Comparison of ENCODE assay signal across 22 mouse cellular contexts in the genomic region with DNA sequence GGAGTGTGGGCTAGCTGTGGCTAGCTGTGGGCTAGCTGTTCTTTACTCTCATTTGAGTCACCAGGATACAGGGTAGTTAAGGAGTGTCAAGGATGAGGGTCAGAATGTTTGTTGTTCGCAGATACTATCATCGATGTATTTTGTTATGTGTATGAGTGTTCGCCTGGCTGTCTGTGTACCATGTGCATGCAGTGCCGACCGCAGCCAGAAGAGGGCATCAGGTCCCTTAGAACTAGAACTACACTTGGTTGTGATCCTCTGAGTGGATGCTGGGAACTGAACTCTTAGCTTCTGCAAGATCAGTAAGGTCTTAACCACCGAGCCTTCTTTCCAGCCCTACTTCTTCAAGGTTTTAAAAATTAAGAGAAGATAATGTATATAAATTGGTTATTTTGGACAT. TPM values are rescaled to one million over a fixed set of nuclear protein-coding genes. Genes with fewer than 3 reads are reported as not detected.
DNase-seq lines count a peak whose midpoint lies in the region; ATAC-seq and TF ChIP-seq lines count a peak whose summit lies in the region.
"Had no signal": no experiment of that assay in that cellular context is flagged by ENCODE, and none has a peak within 500 bp of the region (broad histone marks: within the 10 kb centered on the region; RNA-seq: fewer than 3 reads in every experiment).

No protein-coding gene starts in this region.

- no peaks in the 10 kb centered on the region for H3K4me1 ChIP-seq in kidney, postnatal 0 days (replicated peaks; ENCODE audit: insufficient read depth, low read length)
- no peaks in the 10 kb centered on the region for H3K4me1 ChIP-seq in kidney, embryonic 15.5 days
- no peaks in the 10 kb centered on the region for H3K4me1 ChIP-seq in lung, postnatal 0 days (ENCODE audit: insufficient read depth, low read depth, low read length)
- H3K4me1 ChIP-seq in bone marrow, adult 2 months (ENCODE audit: control insufficient read depth, insufficient read depth, low read length) = no peaks in the 10 kb centered on the region
- H3K4me1 ChIP-seq: neural tube, embryonic 12.5 days had no signal

- no peak overlapping the region for H3K27ac ChIP-seq in kidney, postnatal 0 days
- no peak overlapping the region for H3K27ac ChIP-seq in kidney, embryonic 15.5 days
- no peak overlapping the region for H3K27ac ChIP-seq in lung, postnatal 0 days (ENCODE audit: low read length)
- H3K27ac ChIP-seq in bone marrow, adult 2 months (ENCODE audit: control insufficient read depth, insufficient read depth, low read depth, low read length, poor library complexity) = no peak overlapping the region
- H3K27ac ChIP-seq: embryonic facial prominence, embryonic 15.5 days; hindbrain, embryonic 15.5 days; neural tube, embryonic 12.5 days had no signal

- no peak overlapping the region for H3K4me3 ChIP-seq in kidney, postnatal 0 days (replicated peaks; ENCODE audit: low read depth, low read length)
- H3K4me3 ChIP-seq in kidney, embryonic 15.5 days (replicated peaks) = no peak overlapping the region
- H3K4me3 ChIP-seq in lung, postnatal 0 days (ENCODE audit: low read depth, low read length) = no peak overlapping the region
- H3K4me3 ChIP-seq in bone marrow, adult 2 months (replicated peaks; ENCODE audit: control insufficient read depth, low read depth, low read length) = no peak overlapping the region
- H3K4me3 ChIP-seq: embryonic facial prominence, embryonic 15.5 days; hindbrain, embryonic 15.5 days; neural tube, embryonic 12.5 days had no signal

- peak; percentile 32; the same call in 1 of the 2 replicates for TF ChIP-seq CTCF in kidney, postnatal 0 days (IDR thresholded peaks at IDR 0.05; ENCODE audit: low read depth)
- TF ChIP-seq CTCF in lung, postnatal 0 days (IDR thresholded peaks at IDR 0.05) = 0 out of 2 replicates have a peak, but pooled peaks have one; percentile 18
- peak; percentile 14; the same call in 1 of the 2 replicates for TF ChIP-seq CTCF in bone marrow, adult 2 months (IDR thresholded peaks at IDR 0.05; ENCODE audit: control insufficient read depth, insufficient read depth, low read length)

- no peak overlapping the region for H3K9ac ChIP-seq in kidney, postnatal 0 days (ENCODE audit: low read depth, low read length)
- no peak overlapping the region for H3K9ac ChIP-seq in kidney, embryonic 15.5 days
- no peak overlapping the region for H3K9ac ChIP-seq in lung, postnatal 0 days (replicated peaks; ENCODE audit: low read depth)
- H3K9ac ChIP-seq: embryonic facial prominence, embryonic 15.5 days; hindbrain, embryonic 15.5 days; neural tube, embryonic 12.5 days had no signal

- no peaks in the 10 kb centered on the region for H3K27me3 ChIP-seq in kidney, postnatal 0 days (ENCODE audit: insufficient read depth, low read length)
- H3K27me3 ChIP-seq in kidney, embryonic 15.5 days = no peaks in the 10 kb centered on the region
- no peaks in the 10 kb centered on the region for H3K27me3 ChIP-seq in lung, postnatal 0 days (replicated peaks; ENCODE audit: insufficient read depth, low read length)
- H3K27me3 ChIP-seq: embryonic facial prominence, embryonic 15.5 days; hindbrain, embryonic 15.5 days; neural tube, embryonic 12.5 days had no signal

- WGBS in kidney, postnatal 0 days = 97% methylated on average over 6 of the region's 6 CpGs
- WGBS in kidney, embryonic 15.5 days = 97% methylated on average over 6 of the region's 6 CpGs
- 95% methylated on average over 6 of the region's 6 CpGs for WGBS in lung, postnatal 0 days
- 85% methylated on average over 6 of the region's 6 CpGs for WGBS in bone marrow, adult 2 months

- TF ChIP-seq POLR2A in bone marrow, adult 2 months (IDR thresholded peaks at IDR 0.05; ENCODE audit: borderline replicate concordance, control insufficient read depth, low read depth, low read length) = no peak

- no peaks in the 10 kb centered on the region for H3K9me3 ChIP-seq in kidney, postnatal 0 days (replicated peaks; ENCODE audit: low read length)
- 0 out of 2 replicates have a peak, but pooled peaks cover 3% of the 10 kb centered on the region for H3K9me3 ChIP-seq in kidney, embryonic 15.5 days (replicated peaks)
- H3K9me3 ChIP-seq in lung, postnatal 0 days (ENCODE audit: low read length) = no peaks in the 10 kb centered on the region
- H3K9me3 ChIP-seq: embryonic facial prominence, embryonic 15.5 days; hindbrain, embryonic 15.5 days; neural tube, embryonic 12.5 days had no signal

- no peak for DNase-seq in kidney, postnatal 0 days (ENCODE audit: low spot score)
- no peak for DNase-seq in lung, postnatal 0 days (ENCODE audit: low spot score)
- no peak for DNase-seq in lung, postnatal 14 days
- DNase-seq in ES-CJ7 (ENCODE audit: low read depth, low spot score) = peak; percentile 61
- no peak for DNase-seq in heart, adult 18-20 months
- DNase-seq in yolk sac, embryonic 10.5 days (ENCODE audit: low spot score) = no peak
- DNase-seq: adrenal gland, postnatal 25 days; cerebellum, adult 2 months; cerebellum, postnatal 36 days; heart, adult 11 months; heart, postnatal 4 days; kidney, adult 18-20 months; kidney, postnatal 36 days; layer of hippocampus, adult 9-11 months; thymus, postnatal 4 days had no signal

- no peak for TF ChIP-seq EP300 in lung, postnatal 0 days (IDR thresholded peaks at IDR 0.05)

- ATAC-seq in kidney, postnatal 0 days (replicated peaks; ENCODE audit: low FRiP score, low read depth) = no peak
- ATAC-seq in kidney, embryonic 15.5 days (replicated peaks; ENCODE audit: low FRiP score) = no peak
- ATAC-seq in lung, postnatal 0 days = no peak
- ATAC-seq: forebrain, embryonic 16.5 days had no signal

- no peaks in the 10 kb centered on the region for H3K36me3 ChIP-seq in kidney, postnatal 0 days (ENCODE audit: insufficient read depth, low read length)
- no peaks in the 10 kb centered on the region for H3K36me3 ChIP-seq in kidney, embryonic 15.5 days
- no peaks in the 10 kb centered on the region for H3K36me3 ChIP-seq in lung, postnatal 0 days (ENCODE audit: insufficient read depth, low read length)
- H3K36me3 ChIP-seq: embryonic facial prominence, embryonic 15.5 days; hindbrain, embryonic 15.5 days; neural tube, embryonic 12.5 days had no signal

- no peak overlapping the region for H3K4me2 ChIP-seq in kidney, postnatal 0 days (ENCODE audit: low read length)
- H3K4me2 ChIP-seq in kidney, embryonic 15.5 days = no peak overlapping the region
- H3K4me2 ChIP-seq in lung, postnatal 0 days (replicated peaks; ENCODE audit: low read depth, low read length) = no peak overlapping the region
- H3K4me2 ChIP-seq: embryonic facial prominence, embryonic 15.5 days; hindbrain, embryonic 15.5 days; midbrain, embryonic 11.5 days; neural tube, embryonic 12.5 days had no signal

RNA-seq across cellular contexts. Expression of gene Smoc2, which starts 24.4 kb away (rescaled TPM):
- 57.5 and 66.1 TPM in 2 replicates for polyA plus RNA-seq in kidney, postnatal 0 days (2015; fragmentation: Nextera tagmentation; extraction: Ambion mirVana)
- 73.9 and 89.7 TPM in 2 replicates for polyA plus RNA-seq in kidney, embryonic 15.5 days (2015; fragmentation: Nextera tagmentation; extraction: Ambion mirVana)
- 31.8 and 32.2 TPM in 2 replicates for polyA plus RNA-seq in lung, postnatal 0 days (2015; fragmentation: Nextera tagmentation; extraction: Ambion mirVana)
- polyA plus RNA-seq in bone marrow, adult 2 months (2011; ENCODE audit: insufficient read depth, insufficient read length, low replicate concordance, missing spikeins) = 1.8 and 2.4 TPM in 2 replicates
- total RNA-seq in heart, adult 18-20 months (2021) = 10 to 100 TPM; 44.5 to 53.2 TPM
